Mouse (Mus musculus): Measurements from ENCODE around the gene Lta.

DNA sequence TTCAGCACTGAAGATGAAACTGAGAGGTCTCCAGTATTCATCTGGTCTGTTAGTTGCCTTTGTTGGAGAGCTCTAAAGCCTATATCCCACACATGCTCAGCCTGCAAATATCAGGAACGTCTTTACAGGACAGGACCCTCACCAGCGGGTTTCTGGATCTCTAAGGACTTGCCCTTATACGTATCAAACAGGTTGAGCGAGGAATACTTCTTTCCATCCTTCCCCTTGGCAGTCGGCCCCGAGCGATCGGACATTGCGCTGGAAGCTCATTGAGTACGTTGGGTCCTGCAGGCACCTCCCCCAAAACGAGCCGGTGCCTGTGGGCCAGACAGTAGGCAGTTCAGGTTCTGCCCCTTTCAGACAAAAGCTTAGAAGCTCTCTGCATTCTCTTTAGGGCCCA is 42.4 kb downstream of the Lta start:
- TF ChIP-seq CTCF (conservative IDR thresholded peaks at IDR 0.05; ENCODE audit: insufficient read depth, insufficient read length, low read depth, low read length), result no peak
- TF ChIP-seq POLR2A (IDR thresholded peaks at IDR 0.05; ENCODE audit: low read depth, low read length), result no peak

Measured in kidney, adult 2 months (tissue).